Mouse (Mus musculus) hematopoietic stem cell, adult 5-6 weeks (primary cell): ENCODE data around the gene Mcemp1. TPM values are rescaled to one million over a fixed set of nuclear protein-coding genes. Genes with fewer than 3 reads are reported as not detected.

Source experiments
- ATAC-seq, 2 experiments: fragments of 125-278 bp in 1 of 2; replicated peaks in 1 of 2; 2 replicates each; pipeline ENCODE4 v1.8.0; 2016 to 2017; ENCODE audit warnings: inconsistent platforms in 2 of 2, mild to moderate bottlenecking in 2 of 2, moderate number of reproducible peaks in 2 of 2, low read depth in 1 of 2, moderate TSS enrichment in 1 of 2; ENCODE audit not compliant: low FRiP score in 2 of 2, poor library complexity in 2 of 2, severe bottlenecking in 2 of 2, insufficient read depth in 1 of 2, low TSS enrichment in 1 of 2
- total RNA-seq: library from RNA; stranded (forward); fragments of 172-1452, 232-1000 nt; gene quantifications from 2 replicates; pipeline ENCODE4 v1.2.3, GENCODE M21; 2017

Mcemp1 gene
- total RNA-seq = 12.9 and 27.0 TPM in 2 replicates

GRCm38 (mm10) chr8:3665507-3665906 is at the start of gene Mcemp1:
Gene Mcemp1 (plus strand): TSS chr8:3665754.
- ATAC-seq = peak in 1 of 2 experiments; percentile 29; a peak in 1 of 4 replicates

- ATAC-seq = peak; percentile 97
Observed at GRCm38 (mm10) chr8:3621199-3621970, 44.2 kb upstream of the Mcemp1 start, which contains the start of the genes Xab2 and Pet100. Gene Xab2 (minus strand): TSS chr8:3621316. Gene Pet100 (plus strand): TSS chr8:3621548.

- no peak for ATAC-seq
Observed at GRCm38 (mm10) chr8:3622119-3622518, 43.4 kb upstream of the Mcemp1 start.

- no peak for ATAC-seq
Observed at GRCm38 (mm10) chr8:3625445-3625844, 40.1 kb upstream of the Mcemp1 start, which contains the start of gene Pcp2. Gene Pcp2 (minus strand): TSS chr8:3625545.

- ATAC-seq = peak in 1 of 2 experiments; percentile 18; a peak in 2 of 4 replicates
Observed at GRCm38 (mm10) chr8:3626971-3627370, 38.6 kb upstream of the Mcemp1 start.

GRCm38 (mm10) chr8:3628014-3628413 is 37.5 kb upstream of the Mcemp1 start:
- ATAC-seq = peak in 1 of 2 experiments; percentile 25; a peak in 1 of 4 replicates

GRCm38 (mm10) chr8:3630647-3631477 is 34.7 kb upstream of the Mcemp1 start, which contains the start of gene Stxbp2:
Gene Stxbp2 (plus strand): TSS chr8:3630955.
- ATAC-seq = peak; percentile 90 to 91

GRCm38 (mm10) chr8:3631478-3631875 is 34.1 kb upstream of the Mcemp1 start:
- peak; percentile 30 to 54; a peak in 3 of 4 replicates for ATAC-seq

- ATAC-seq = peak; percentile 91 to 92
Observed at GRCm38 (mm10) chr8:3645804-3646203, 19.8 kb upstream of the Mcemp1 start.

GRCm38 (mm10) chr8:3646824-3647531 is 18.6 kb upstream of the Mcemp1 start:
- no peak; a peak in 1 of 4 replicates for ATAC-seq

- no peak for ATAC-seq
Observed at GRCm38 (mm10) chr8:3647561-3647960, 18.0 kb upstream of the Mcemp1 start.

GRCm38 (mm10) chr8:3648268-3648667 is 17.3 kb upstream of the Mcemp1 start:
- ATAC-seq = peak in 1 of 2 experiments; percentile 26; a peak in 2 of 4 replicates

GRCm38 (mm10) chr8:3648990-3649389 is 16.6 kb upstream of the Mcemp1 start:
- ATAC-seq = peak; percentile 20 to 35; a peak in 1 of 4 replicates

- ATAC-seq = no peak
Observed at GRCm38 (mm10) chr8:3652845-3653244, 12.7 kb upstream of the Mcemp1 start.

GRCm38 (mm10) chr8:3654726-3655508 is 10.6 kb upstream of the Mcemp1 start:
- no peak for ATAC-seq

- ATAC-seq = no peak
Observed at GRCm38 (mm10) chr8:3655526-3655925, 10.0 kb upstream of the Mcemp1 start, which contains the start of gene Retn. Gene Retn (plus strand): TSS chr8:3655770.
